Mouse (Mus musculus): ENCODE measurements at regions not wholly inside any gene's neighbourhood (a gene's known extent, or its start where the extent isn't known, plus 50 kb on each side); places are given as distances from the start of the nearest gene placed in this dataset. TPM values are rescaled to one million over a fixed set of nuclear protein-coding genes. Genes with fewer than 3 reads are reported as not detected.

DNA sequence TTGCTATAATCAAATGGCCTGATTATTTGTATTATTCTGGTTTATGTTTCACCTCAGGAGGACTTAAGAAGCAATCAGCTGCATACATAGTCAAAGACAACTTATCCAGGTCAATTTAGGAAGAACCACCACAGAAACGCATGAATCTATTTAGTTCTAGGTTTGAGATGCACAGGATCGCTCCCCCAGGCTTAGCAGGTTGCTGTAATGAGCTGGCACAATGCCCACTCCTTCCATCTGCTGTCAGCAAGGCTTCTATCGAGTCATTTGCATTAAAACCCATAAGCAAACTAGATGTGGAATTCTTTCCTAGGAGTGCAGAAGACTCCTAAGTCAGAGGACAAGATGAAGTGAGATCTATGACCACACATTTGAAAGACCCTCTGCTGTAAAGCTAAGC, 455.6 kb downstream of the Tecrl start:
- Histone ChIP-seq H3K27me3 (no peaks in the 10 kb centered on the region), H3K9ac (no peak overlapping the region), H3K36me3 (no peaks in the 10 kb centered on the region), H3K27ac (replicated peaks) (no peak overlapping the region), H3K4me1 (replicated peaks) (no peaks in the 10 kb centered on the region), H3K4me3 (no peak overlapping the region), H3K4me2 (no peak overlapping the region), H3K9me3 (no peaks in the 10 kb centered on the region)
- no peak for ATAC-seq (ENCODE audit: low read depth)
- WGBS = 41% methylated on average over 3 of the region's 3 CpGs

DNA sequence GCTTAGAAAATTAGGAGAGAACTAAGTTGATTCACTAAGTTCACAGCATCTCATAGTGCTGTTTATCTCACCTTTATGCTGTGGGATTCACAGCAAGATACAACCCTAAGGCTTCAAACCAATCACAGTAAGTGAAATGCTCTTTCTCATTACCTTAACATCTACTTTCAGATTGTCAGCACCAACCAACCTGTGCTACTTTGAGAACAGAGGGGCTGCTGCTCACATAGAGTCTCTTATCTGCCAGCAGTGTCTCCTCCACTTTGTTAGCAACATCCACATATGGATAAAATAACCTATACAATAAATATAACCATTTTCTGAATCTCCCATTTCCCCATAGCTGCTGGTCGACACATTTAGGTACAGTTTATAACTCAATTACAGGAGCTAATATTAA, 456.1 kb downstream of the Tecrl start:
- ATAC-seq (ENCODE audit: low read depth) = no peak
- Histone ChIP-seq H3K27ac (replicated peaks) (no peak overlapping the region), H3K36me3 (no peaks in the 10 kb centered on the region), H3K4me2 (no peak overlapping the region), H3K27me3 (no peaks in the 10 kb centered on the region), H3K9ac (no peak overlapping the region), H3K4me1 (replicated peaks) (no peaks in the 10 kb centered on the region), H3K4me3 (no peak overlapping the region), H3K9me3 (no peaks in the 10 kb centered on the region)
- 67% methylated on average over 1 of the region's 1 CpGs for WGBS

DNA sequence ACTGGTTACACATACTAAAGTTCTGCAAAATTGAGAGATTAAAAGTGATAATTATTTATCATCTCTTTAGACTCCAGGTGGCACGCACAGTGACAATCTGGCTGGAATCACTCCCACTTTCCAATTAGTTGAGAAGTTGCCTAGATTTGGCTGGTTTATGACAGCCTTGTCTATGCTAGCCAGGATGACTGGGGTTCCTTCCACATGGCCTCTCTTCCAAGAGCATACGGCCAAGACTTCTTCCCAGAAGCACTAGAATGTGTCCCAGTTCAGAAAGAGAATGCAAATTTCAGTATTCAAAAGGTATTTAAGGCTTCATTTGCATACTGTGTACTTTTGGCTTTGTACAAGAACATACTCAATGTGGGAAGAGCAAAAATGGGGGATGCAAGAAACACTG, 456.6 kb downstream of the Tecrl start:
- Histone ChIP-seq H3K4me2 (no peak overlapping the region), H3K36me3 (no peaks in the 10 kb centered on the region), H3K27ac (replicated peaks) (no peak overlapping the region), H3K9ac (no peak overlapping the region), H3K4me1 (replicated peaks) (no peaks in the 10 kb centered on the region), H3K27me3 (no peaks in the 10 kb centered on the region), H3K9me3 (no peaks in the 10 kb centered on the region), H3K4me3 (no peak overlapping the region)
- ATAC-seq (ENCODE audit: low read depth) = no peak
- 74% methylated on average over 2 of the region's 2 CpGs for WGBS

DNA sequence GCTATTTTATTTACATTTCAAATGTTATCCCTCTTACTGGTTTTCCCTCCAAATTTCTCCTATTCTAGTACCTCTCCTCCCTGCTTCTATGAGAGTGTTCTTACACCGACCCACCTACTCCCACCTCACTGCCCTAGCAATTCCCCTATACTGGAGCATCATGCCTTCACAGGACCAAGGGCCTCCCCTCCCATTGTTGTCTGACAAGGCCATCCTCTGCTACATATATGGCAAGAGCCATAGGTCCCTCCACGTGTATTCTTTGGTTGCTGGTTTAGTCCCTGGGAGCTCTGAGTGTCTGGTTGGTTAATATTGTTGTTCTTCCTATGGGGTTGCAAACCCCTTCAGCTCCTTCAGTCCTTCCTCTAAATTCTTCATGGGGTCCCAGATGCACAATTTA, 485.7 kb downstream of the Tecrl start:
- H3K4me3 ChIP-seq = no peak overlapping the region
- ATAC-seq (ENCODE audit: low read depth) = no peak
- H3K4me2 ChIP-seq = no peak overlapping the region
- 84% methylated on average over 2 of the region's 2 CpGs for WGBS
- H3K9ac ChIP-seq = no peak overlapping the region
- H3K4me1 ChIP-seq (replicated peaks) = no peaks in the 10 kb centered on the region
- no peaks in the 10 kb centered on the region for H3K9me3 ChIP-seq
- no peak overlapping the region for H3K27ac ChIP-seq (replicated peaks)
- H3K36me3 ChIP-seq = no peaks in the 10 kb centered on the region
- no peaks in the 10 kb centered on the region for H3K27me3 ChIP-seq

DNA sequence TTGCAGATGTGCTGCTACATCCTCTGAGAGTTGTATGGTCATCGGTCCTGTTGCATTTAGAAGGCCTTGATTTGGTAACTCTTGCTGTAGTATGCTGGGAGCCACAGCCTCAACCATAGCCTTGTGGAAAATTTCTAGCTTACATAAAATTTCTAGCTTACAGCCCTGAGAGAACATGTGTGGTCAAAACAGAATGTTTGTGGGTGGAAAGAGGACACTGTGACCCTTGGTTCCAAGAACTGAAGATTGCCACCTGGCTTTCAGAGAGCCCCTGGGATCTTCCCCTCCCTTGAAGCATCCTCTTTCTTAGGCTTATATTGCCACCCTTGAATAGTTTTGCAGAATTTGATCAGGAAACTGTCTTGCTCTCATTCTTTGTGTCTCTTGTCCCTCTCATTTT, 490.6 kb downstream of the Tecrl start:
- no peaks in the 10 kb centered on the region for H3K27me3 ChIP-seq
- no peak overlapping the region for H3K27ac ChIP-seq (replicated peaks)
- no peak overlapping the region for H3K4me3 ChIP-seq
- no peaks in the 10 kb centered on the region for H3K36me3 ChIP-seq
- ATAC-seq (ENCODE audit: low read depth) = no peak
- no peak overlapping the region for H3K9ac ChIP-seq
- H3K4me1 ChIP-seq (replicated peaks) = no peaks in the 10 kb centered on the region
- WGBS = 97% methylated on average over 1 of the region's 1 CpGs
- no peaks in the 10 kb centered on the region for H3K9me3 ChIP-seq
- H3K4me2 ChIP-seq = no peak overlapping the region

DNA sequence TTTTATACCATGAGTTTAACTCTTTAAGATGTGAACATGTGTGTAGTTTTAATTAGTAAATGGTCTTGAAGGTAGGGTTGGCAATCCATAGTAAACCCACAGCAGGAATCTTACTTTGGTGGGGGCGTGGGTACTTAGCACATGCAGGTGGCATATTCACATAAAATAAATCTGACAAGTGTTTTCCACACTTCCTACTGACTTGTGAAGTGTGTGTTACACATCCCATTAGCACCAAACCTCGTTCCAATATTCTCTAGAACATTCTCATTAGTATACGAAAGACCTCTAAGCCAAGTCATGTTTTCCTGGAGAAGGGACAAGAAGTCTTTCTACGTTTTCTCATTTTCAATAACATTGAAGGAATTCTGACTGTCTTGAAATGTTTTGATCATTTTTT, 529.7 kb downstream of the Tecrl start:
- Histone ChIP-seq H3K27me3 (no peaks in the 10 kb centered on the region), H3K4me2 (no peak overlapping the region), H3K4me1 (replicated peaks) (no peaks in the 10 kb centered on the region), H3K27ac (replicated peaks) (no peak overlapping the region), H3K9me3 (no peaks in the 10 kb centered on the region), H3K4me3 (no peak overlapping the region), H3K36me3 (no peaks in the 10 kb centered on the region), H3K9ac (no peak overlapping the region)
- ATAC-seq (ENCODE audit: low read depth) = no peak
- WGBS = 83% methylated on average over 4 of the region's 4 CpGs

DNA sequence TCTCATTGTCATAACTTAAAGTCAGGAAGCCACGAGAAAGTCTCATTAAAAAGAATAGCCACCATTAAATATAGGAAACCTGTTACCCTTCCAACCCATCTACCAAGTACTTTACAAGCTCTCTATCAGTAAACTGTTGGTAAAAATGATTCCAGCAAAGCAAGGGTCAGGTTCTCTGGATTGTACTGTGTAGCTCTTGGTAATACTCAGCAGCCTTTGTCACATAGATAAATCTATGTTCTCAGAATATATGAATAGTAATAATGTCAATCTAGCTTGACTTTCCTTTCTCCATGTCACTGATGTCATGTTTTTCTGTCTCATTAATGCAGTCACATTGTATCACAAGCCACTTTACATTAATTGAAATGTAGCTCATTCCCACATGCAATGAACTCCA, 561.8 kb downstream of the Tecrl start:
- H3K4me2 ChIP-seq = no peak overlapping the region
- no peaks in the 10 kb centered on the region for H3K9me3 ChIP-seq
- H3K36me3 ChIP-seq = no peaks in the 10 kb centered on the region
- H3K27me3 ChIP-seq = no peaks in the 10 kb centered on the region
- ATAC-seq (ENCODE audit: low read depth) = no peak
- no peak overlapping the region for H3K9ac ChIP-seq
- no peak overlapping the region for H3K4me3 ChIP-seq
- H3K4me1 ChIP-seq (replicated peaks) = no peaks in the 10 kb centered on the region
- no peak overlapping the region for H3K27ac ChIP-seq (replicated peaks)
- WGBS = 89% methylated on average over 1 of the region's 1 CpGs

MicroRNAs in the stretch of these regions (microRNA counts, 519-probe panel; counts per million panel counts)
- microRNA mmu-miR-1187 = not detected

Small RNA genes lying in the stretch of these regions (microRNA-seq; reads per million reads assigned to microRNA genes)
- not detected for gene Mir1187

Measured in neural tube, embryonic 13.5 days (tissue).